Mouse (Mus musculus) midbrain, embryonic 10.5 days (tissue): ENCODE data around the gene Mdh1b. TPM values are rescaled to one million over a fixed set of nuclear protein-coding genes. Genes with fewer than 3 reads are reported as not detected.

ENCODE experiments used
- DNase-seq: peaks from one replicate; pipeline ENCODE4 v3.0.0-alpha.2; 2017; ENCODE audit warnings: low spot score
- H3K27ac ChIP-seq: fragments of 300-500 bp; sonication (generic); replicated peaks from 2 replicates; pipeline ENCODE4 v1.5.1; 2016; ENCODE audit warnings: mild to moderate bottlenecking
- H3K27me3 ChIP-seq: fragments of 300-500 bp; sonication (generic); 2 replicates; pipeline ENCODE4 v1.6.1; 2016; ENCODE audit warnings: low read depth, mild to moderate bottlenecking; ENCODE audit not compliant: poor library complexity, severe bottlenecking
- H3K36me3 ChIP-seq: fragments of 300-500 bp; sonication (generic); 2 replicates; pipeline ENCODE4 v1.6.1; 2016; ENCODE audit warnings: mild to moderate bottlenecking, moderate library complexity
- H3K4me1 ChIP-seq: fragments of 300-500 bp; sonication (generic); 2 replicates; pipeline ENCODE4 v1.6.1; 2016
- H3K4me3 ChIP-seq: fragments of 300-500 bp; sonication (generic); 2 replicates; pipeline ENCODE4 v1.5.1; 2016; ENCODE audit warnings: mild to moderate bottlenecking, moderate library complexity
- H3K9me3 ChIP-seq: fragments of 300-500 bp; sonication (generic); replicated peaks from 2 replicates; pipeline ENCODE4 v1.6.1; 2016; ENCODE audit warnings: mild to moderate bottlenecking
- WGBS: fragments of 180-500 bp; shearing (Covaris S2); methylation state at CpG from one replicate; pipeline ENCODE4 v1.1.7; 2016; 5-methylcytosine and 5-hydroxymethylcytosine counted together
- polyA plus RNA-seq: library from polyadenylated mRNA; unstranded; fragments of >200 nt; fragmentation: Nextera tagmentation; extraction: Ambion mirVana; gene quantifications from 2 replicates; pipeline ENCODE4 v1.2.1, GENCODE M21; 2016

Mdh1b gene
- polyA plus RNA-seq, 1 experiment from 2014 or later, result 0.09 TPM

GRCm38 (mm10) chr1:63705733-63706132 lies 24.4 kb downstream of the Mdh1b start:
- DNase-seq, result no peak
- no peaks in the 10 kb centered on the region for H3K36me3 ChIP-seq
- WGBS, result 85% methylated on average over 5 of the region's 5 CpGs
- no peak overlapping the region for H3K4me3 ChIP-seq
- H3K9me3 ChIP-seq, result no peaks in the 10 kb centered on the region
- no peak overlapping the region for H3K27ac ChIP-seq
- peaks cover 5% of the 10 kb centered on the region; the same call in 1 of the 2 replicates for H3K4me1 ChIP-seq
- H3K27me3 ChIP-seq, result no peaks in the 10 kb centered on the region

GRCm38 (mm10) chr1:63696861-63697260 lies 33.3 kb downstream of the Mdh1b start:
- H3K4me1 ChIP-seq, result peaks cover 7% of the 10 kb centered on the region; the same call in 1 of the 2 replicates
- H3K27ac ChIP-seq, result no peak overlapping the region
- H3K27me3 ChIP-seq, result no peaks in the 10 kb centered on the region
- no peaks in the 10 kb centered on the region for H3K36me3 ChIP-seq
- DNase-seq, result no peak
- WGBS, result 86% methylated on average over 3 of the region's 3 CpGs
- no peak overlapping the region for H3K4me3 ChIP-seq
- H3K9me3 ChIP-seq, result no peaks in the 10 kb centered on the region

- H3K36me3 ChIP-seq, result no peaks in the 10 kb centered on the region
- no peak within 1 kb of the TSS for H3K4me3 ChIP-seq
- no peak within 1 kb of the TSS for H3K27ac ChIP-seq
- H3K4me1 ChIP-seq, result no peaks in the 10 kb centered on the region
- H3K27me3 ChIP-seq, result no peaks in the 10 kb centered on the region
- WGBS, result 88% methylated on average over 4 of the region's 4 CpGs
- no peaks in the 10 kb centered on the region for H3K9me3 ChIP-seq
- DNase-seq, result no peak
These were observed 43.3 kb downstream of the Mdh1b start, which contains the start of gene Dytn for GRCm38 (mm10) chr1:63686827-63687226. Dytn (minus strand) TSS chr1:63686927.

- Histone ChIP-seq H3K4me1 (no peaks in the 10 kb centered on the region), H3K27ac (no peak overlapping the region), H3K27me3 (no peaks in the 10 kb centered on the region), H3K36me3 (no peaks in the 10 kb centered on the region), H3K9me3 (no peaks in the 10 kb centered on the region), H3K4me3 (no peak overlapping the region)
- 92% methylated on average over 3 of the region's 3 CpGs for WGBS
- no peak for DNase-seq
These were observed 54.1 kb downstream of the Mdh1b start for GRCm38 (mm10) chr1:63675975-63676374.

GRCm38 (mm10) chr1:63668852-63669160 lies 61.3 kb downstream of the Mdh1b start:
- H3K27ac ChIP-seq, result no peak overlapping the region
- no peaks in the 10 kb centered on the region for H3K36me3 ChIP-seq
- no peak for DNase-seq
- H3K4me3 ChIP-seq, result no peak overlapping the region
- 0 out of 2 replicates have a peak, but pooled peaks cover 5% of the 10 kb centered on the region for H3K27me3 ChIP-seq
- no peaks in the 10 kb centered on the region for H3K9me3 ChIP-seq
- peaks cover 15% of the 10 kb centered on the region for H3K4me1 ChIP-seq
- 12% methylated on average over 3 of the region's 3 CpGs for WGBS

GRCm38 (mm10) chr1:63667949-63668851 lies 61.9 kb downstream of the Mdh1b start:
- Histone ChIP-seq H3K4me3 (0 out of 2 replicates have a peak overlapping the region, but pooled peaks have one; percentile 18), H3K4me1 (peaks cover 15% of the 10 kb centered on the region), H3K9me3 (no peaks in the 10 kb centered on the region), H3K27ac (no peak overlapping the region), H3K36me3 (no peaks in the 10 kb centered on the region), H3K27me3 (0 out of 2 replicates have a peak, but pooled peaks cover 5% of the 10 kb centered on the region)
- no peak for DNase-seq
- WGBS, result 25% methylated on average over 13 of the region's 13 CpGs

- Histone ChIP-seq H3K36me3 (no peaks in the 10 kb centered on the region), H3K4me3 (no peak overlapping the region), H3K27me3 (0 out of 2 replicates have a peak, but pooled peaks cover 5% of the 10 kb centered on the region), H3K9me3 (no peaks in the 10 kb centered on the region), H3K4me1 (peaks cover 15% of the 10 kb centered on the region), H3K27ac (no peak overlapping the region)
- no peak for DNase-seq
- WGBS, result 55% methylated on average over 9 of the region's 9 CpGs
These were observed 62.7 kb downstream of the Mdh1b start for GRCm38 (mm10) chr1:63667201-63667948.

- WGBS, result 91% methylated on average over 2 of the region's 2 CpGs
- Histone ChIP-seq H3K4me3 (no peak overlapping the region), H3K9me3 (no peaks in the 10 kb centered on the region), H3K27ac (no peak overlapping the region), H3K4me1 (peaks cover 15% of the 10 kb centered on the region), H3K36me3 (no peaks in the 10 kb centered on the region), H3K27me3 (0 out of 2 replicates have a peak, but pooled peaks cover 5% of the 10 kb centered on the region)
- DNase-seq, result no peak
These were observed 64.0 kb downstream of the Mdh1b start for GRCm38 (mm10) chr1:63666089-63666488.

- no peak overlapping the region for H3K4me3 ChIP-seq
- DNase-seq, result peak; percentile 58
- H3K9me3 ChIP-seq, result no peaks in the 10 kb centered on the region
- peaks cover 5% of the 10 kb centered on the region; the same call in 1 of the 2 replicates for H3K27me3 ChIP-seq
- 2% methylated on average over 7 of the region's 7 CpGs for WGBS
- H3K4me1 ChIP-seq, result no peaks in the 10 kb centered on the region
- no peaks in the 10 kb centered on the region for H3K36me3 ChIP-seq
- no peak overlapping the region for H3K27ac ChIP-seq
These were observed 70.5 kb downstream of the Mdh1b start for GRCm38 (mm10) chr1:63659591-63659990.

- peak; percentile 64 for DNase-seq
- H3K4me1 ChIP-seq, result no peaks in the 10 kb centered on the region
- H3K27me3 ChIP-seq, result peaks cover 5% of the 10 kb centered on the region; the same call in 1 of the 2 replicates
- H3K36me3 ChIP-seq, result no peaks in the 10 kb centered on the region
- no peak overlapping the region for H3K27ac ChIP-seq
- WGBS, result 25% methylated on average over 6 of the region's 6 CpGs
- no peaks in the 10 kb centered on the region for H3K9me3 ChIP-seq
- no peak overlapping the region for H3K4me3 ChIP-seq
These were observed 72.1 kb downstream of the Mdh1b start for GRCm38 (mm10) chr1:63658016-63658415.
